Mouse (Mus musculus) cerebellum, adult 11 months (tissue): ENCODE measurements at regions not wholly inside any gene's neighbourhood (a gene's known extent, or its start where the extent isn't known, plus 50 kb on each side); places are given as distances from the start of the nearest gene placed in this dataset.
"Not testable (repeated sequence)": the region's sequence is repeated elsewhere in the genome, so short reads cannot be mapped to it uniquely, and the experiment has no call there.

Source experiments
- DNase-seq: peaks from one replicate; pipeline ENCODE4 v3.0.0; 2022

- no peak for DNase-seq
These were observed 107.8 kb upstream of the Spata13 start for GRCm38 (mm10) chr14:60525979-60526378.

- DNase-seq, result no peak
These were observed 107.0 kb upstream of the Spata13 start for GRCm38 (mm10) chr14:60526832-60527231.

DNA sequence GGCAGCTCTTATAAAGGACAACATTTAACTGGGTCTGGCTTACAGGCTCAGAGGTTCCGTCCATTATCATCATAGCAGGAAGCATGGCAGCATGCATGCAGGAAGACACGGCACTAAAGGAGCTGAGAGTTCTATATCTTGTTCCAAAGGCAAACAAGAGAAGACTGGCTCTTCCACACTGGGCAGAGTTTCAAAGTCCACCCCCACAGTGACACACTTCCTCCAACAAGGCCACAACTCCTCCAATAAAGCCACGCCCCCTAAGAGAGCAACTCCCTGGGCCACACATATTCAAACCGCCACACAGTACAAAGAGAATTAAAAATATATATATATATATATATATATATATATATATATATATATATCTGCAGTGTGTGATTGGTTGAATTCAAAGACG, 105.8 kb upstream of the Spata13 start:
- no peak for DNase-seq

DNA sequence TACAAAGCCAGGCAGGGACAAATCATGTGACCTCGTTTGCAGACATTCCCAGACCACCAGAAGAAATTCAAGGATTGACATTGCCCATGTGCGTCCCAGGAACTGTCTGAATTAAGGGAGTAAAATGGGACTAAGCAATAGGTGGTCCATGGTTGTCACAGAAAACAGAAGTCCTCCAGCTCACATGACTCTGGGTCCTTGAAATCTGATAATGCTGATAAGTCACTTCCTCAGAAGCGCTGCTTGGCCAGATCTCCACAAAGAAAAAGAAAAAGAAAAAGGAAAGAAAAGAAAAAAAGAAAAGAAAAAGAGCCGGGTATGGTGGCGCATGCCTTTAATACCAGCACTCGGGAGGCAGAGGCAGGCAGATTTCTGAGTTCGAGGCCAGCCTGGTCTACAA, 105.3 kb upstream of the Spata13 start:
- no peak for DNase-seq

DNA sequence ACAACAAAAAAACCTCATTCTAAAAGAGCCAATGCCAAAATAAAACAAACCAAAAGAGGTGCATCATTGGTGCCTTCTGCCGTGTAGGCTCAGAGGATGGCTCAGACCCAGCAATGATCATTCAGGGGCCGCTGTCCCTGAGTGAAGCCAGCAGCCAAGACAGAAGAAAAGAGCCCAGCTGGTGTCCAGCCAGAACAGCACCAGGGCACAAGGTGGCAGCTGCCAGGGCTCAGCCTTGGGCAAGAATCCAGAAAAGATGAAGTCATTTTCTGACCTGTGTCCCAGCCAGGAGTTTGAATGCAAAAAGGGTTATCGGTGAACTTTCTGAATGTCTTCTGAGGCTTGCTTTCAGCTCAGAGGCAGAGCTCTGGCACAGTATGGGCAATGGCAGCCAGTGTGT, 104.8 kb upstream of the Spata13 start:
- peak; percentile 70 for DNase-seq

GRCm38 (mm10) chr14:60529646-60530347, 104.0 kb upstream of the Spata13 start:
- no peak for DNase-seq

DNA sequence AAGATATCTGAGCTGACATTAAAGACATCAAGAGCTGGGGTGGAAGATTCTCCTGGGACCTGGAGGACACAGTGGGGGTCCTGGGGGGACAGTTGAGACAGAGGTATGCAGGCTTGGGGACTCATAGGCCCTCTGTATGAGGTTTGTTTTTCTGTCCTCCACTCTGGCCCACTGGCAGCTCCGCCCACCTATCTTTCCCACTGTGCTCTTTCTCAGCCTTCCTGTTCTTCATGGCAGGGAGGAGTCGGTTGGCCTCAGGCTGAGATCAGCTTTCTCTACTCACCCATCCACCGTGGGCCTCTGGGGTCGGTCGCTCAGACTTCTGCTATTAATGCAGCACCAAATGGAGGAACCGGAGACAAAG, 103.5 kb upstream of the Spata13 start:
- no peak for DNase-seq

DNA sequence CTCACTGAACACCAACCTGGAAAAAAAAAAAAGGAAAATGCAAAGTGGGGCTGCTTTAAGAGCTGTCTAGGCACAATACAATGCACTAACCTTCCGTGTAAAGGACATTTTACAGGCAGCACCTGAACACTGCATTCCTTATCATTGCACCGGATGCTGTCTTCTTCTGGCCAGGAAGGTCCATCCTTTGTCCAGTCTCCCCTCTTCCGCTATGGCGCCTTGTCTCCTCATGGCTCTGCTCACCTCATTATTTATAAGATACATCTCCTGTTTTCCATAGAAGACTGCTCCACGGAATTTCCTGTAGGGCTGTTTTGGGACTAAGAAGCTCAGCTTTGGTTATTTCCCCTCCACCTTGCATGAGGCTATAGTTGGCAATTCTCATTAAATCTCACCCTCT, 102.8 kb upstream of the Spata13 start:
- no peak for DNase-seq

- DNase-seq, result no peak
These were observed 102.0 kb upstream of the Spata13 start for GRCm38 (mm10) chr14:60531766-60532165.

- DNase-seq, result no peak
These were observed 100.2 kb upstream of the Spata13 start for GRCm38 (mm10) chr14:60533452-60534224.

- no peak for DNase-seq
These were observed 94.8 kb upstream of the Spata13 start for GRCm38 (mm10) chr14:60539040-60539439.

- DNase-seq, result no peak
These were observed 93.7 kb upstream of the Spata13 start for GRCm38 (mm10) chr14:60540111-60540510.

- no peak for DNase-seq
These were observed 92.2 kb upstream of the Spata13 start for GRCm38 (mm10) chr14:60541596-60541995.

DNA sequence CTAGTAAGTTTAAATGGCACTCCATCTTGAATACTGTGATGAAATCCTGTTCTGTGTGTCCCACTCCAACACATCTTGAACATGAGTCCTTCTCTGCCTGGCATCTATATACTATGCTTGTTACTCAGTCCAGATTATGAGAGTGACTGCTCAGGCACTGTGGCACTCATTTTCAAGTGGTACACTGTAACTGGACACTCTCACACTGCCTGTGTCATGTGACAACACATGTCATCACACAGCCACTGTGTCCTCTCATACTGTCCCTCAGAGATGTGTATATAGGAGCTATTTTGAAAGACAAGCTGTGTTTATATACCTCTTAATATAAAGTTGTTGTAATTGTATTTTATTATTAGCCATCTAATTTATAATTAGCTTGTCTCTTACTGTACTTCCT, 89.0 kb upstream of the Spata13 start:
- no peak for DNase-seq

GRCm38 (mm10) chr14:60554222-60554740, 79.5 kb upstream of the Spata13 start:
- no peak for DNase-seq

- DNase-seq, result no peak
These were observed 77.3 kb upstream of the Spata13 start for GRCm38 (mm10) chr14:60556541-60556940.

GRCm38 (mm10) chr14:60557020-60557419, 76.8 kb upstream of the Spata13 start:
- DNase-seq, result no peak

GRCm38 (mm10) chr14:60559376-60559775, 74.4 kb upstream of the Spata13 start:
- DNase-seq, result no peak

GRCm38 (mm10) chr14:60559826-60560529, 73.8 kb upstream of the Spata13 start:
- DNase-seq, result no peak

GRCm38 (mm10) chr14:60576281-60576680, 57.5 kb upstream of the Spata13 start:
- no peak for DNase-seq

DNA sequence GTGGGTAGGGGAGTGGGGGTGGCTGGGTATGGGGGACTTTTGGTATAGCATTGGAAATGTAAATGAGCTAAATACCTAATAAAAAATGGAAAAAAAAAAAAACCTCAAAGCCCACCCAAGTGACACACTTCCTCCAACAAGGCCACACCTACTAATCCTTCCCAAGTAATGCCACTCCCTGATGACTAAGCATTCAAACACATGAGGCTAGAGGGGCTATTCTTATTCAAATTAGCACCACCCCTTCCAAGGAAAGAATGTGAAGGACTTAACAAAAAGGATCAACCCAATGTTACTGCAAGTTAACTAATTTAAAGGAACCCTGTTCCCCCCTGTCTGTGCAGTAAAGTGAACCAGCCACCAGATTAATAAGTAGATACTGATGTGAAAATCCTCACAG, 53.7 kb upstream of the Spata13 start:
- DNase-seq, result not testable (repeated sequence)
